Mouse (Mus musculus): Measurements from ENCODE around the gene Iqce.

DNA sequence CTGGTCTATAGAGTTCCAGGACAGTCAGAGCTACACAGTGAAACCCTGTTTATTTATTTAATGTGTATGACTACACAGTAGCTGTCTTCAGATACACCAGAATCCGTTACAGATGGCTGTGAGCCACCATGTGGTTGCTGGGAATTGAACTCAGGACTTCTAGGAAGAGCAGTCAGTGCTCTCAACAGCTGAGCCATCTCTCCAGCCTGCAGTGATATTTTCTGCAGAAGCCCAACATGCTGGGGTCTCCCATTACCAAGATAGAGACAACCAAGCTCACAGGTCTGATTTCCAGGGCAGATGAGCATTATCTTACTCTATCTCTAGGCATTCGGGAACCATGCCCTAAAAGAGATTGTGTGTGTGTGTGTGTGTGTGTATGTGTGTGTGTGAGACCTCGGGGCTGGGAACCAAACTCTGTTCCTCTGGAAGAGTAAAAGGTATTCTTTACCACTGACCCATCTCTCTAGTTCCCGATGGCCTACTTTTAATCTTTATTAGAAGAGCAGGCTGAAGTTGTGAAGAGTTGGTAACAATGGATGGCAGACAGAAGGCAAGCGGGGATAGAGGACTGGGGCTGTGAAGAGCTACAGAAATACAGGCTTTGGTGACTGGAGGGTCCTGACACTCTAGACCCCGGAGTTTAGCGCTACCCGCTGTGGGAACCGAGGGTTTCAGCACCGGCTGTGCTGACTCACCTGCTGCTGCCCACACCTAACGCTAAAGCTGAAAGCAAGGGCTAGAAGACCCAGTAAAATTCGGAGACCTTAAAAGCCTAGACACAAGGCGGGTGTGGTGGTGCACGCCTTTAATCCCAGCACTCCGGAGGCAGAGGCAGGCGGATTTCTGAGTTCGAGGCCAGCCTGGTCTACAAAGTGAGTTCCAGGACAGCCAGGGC, 1.6 kb upstream of the Iqce start:
- TF ChIP-seq MEF2A (IDR thresholded peaks at IDR 0.05; ENCODE audit: borderline replicate concordance, low read depth, low read length) (no peak), SIN3A (IDR thresholded peaks at IDR 0.05; ENCODE audit: low read length) (no peak; the same call in 1 of the 2 replicates), TBP (conservative IDR thresholded peaks at IDR 0.05; ENCODE audit: low read depth, low read length) (no peak), POLR2A (IDR thresholded peaks at IDR 0.05; ENCODE audit: low read depth, low read length) (peak; percentile 55; the same call in 1 of the 2 replicates), CTCF (conservative IDR thresholded peaks at IDR 0.05 in 1 of 2, IDR thresholded peaks at IDR 0.05 in 1 of 2; ENCODE audit: low read depth in 2 of 2, low read length in 2 of 2) (no peak), JUND (conservative IDR thresholded peaks at IDR 0.05; ENCODE audit: low read depth, low read length) (no peak), E2F4 (IDR thresholded peaks at IDR 0.05; ENCODE audit: insufficient replicate concordance, low read depth, low read length) (no peak), POLR2AphosphoS2 (IDR thresholded peaks at IDR 0.05; ENCODE audit: low read depth, low read length) (no peak), NELFE (IDR thresholded peaks at IDR 0.05; ENCODE audit: low read depth, low read length) (no peak; the same call in 1 of the 2 replicates), HCFC1 (IDR thresholded peaks at IDR 0.05; ENCODE audit: low read depth, low read length) (no peak), CHD1 (IDR thresholded peaks at IDR 0.05; ENCODE audit: low read depth, low read length) (no peak), EP300 (IDR thresholded peaks at IDR 0.05; ENCODE audit: low read length) (no peak), BHLHE40 (IDR thresholded peaks at IDR 0.05; ENCODE audit: low read depth, low read length) (no peak)
